Mouse (Mus musculus) CH12.LX (cell line): ENCODE measurements at regions not wholly inside any gene's neighbourhood (a gene's known extent, or its start where the extent isn't known, plus 50 kb on each side); places are given as distances from the start of the nearest gene placed in this dataset.

Source experiments
- DNase-seq: peaks from one replicate; pipeline ENCODE4 v3.0.0-alpha.2; 2013; ENCODE audit errors: extremely low read depth
- H3K27ac ChIP-seq: 2 replicates; pipeline ENCODE4 v1.5.1; 2012; ENCODE audit warnings: low read depth, mild to moderate bottlenecking, control low read depth, moderate library complexity; ENCODE audit not compliant: insufficient read depth
- H3K27me3 ChIP-seq: replicated peaks from 2 replicates; pipeline ENCODE3; 2012; ENCODE audit warnings: inconsistent platforms
- H3K36me3 ChIP-seq, 2 experiments: replicated peaks in 1 of 2; 2 replicates each; pipeline versions ENCODE3 to v1.6.1; 2012; ENCODE audit warnings: inconsistent platforms in 1 of 2, low read length in 1 of 2, mild to moderate bottlenecking in 1 of 2, mixed read lengths in 1 of 2, moderate library complexity in 1 of 2; ENCODE audit not compliant: control insufficient read depth in 1 of 2, insufficient read depth in 1 of 2
- H3K4me1 ChIP-seq, 2 experiments: 2 replicates each; pipeline ENCODE4 v1.6.1; 2012; ENCODE audit warnings: inconsistent platforms in 1 of 2, moderate library complexity in 1 of 2; ENCODE audit not compliant: insufficient read depth in 2 of 2, control insufficient read depth in 1 of 2
- H3K4me2 ChIP-seq: 2 replicates; pipeline ENCODE4 v1.6.1; 2012; ENCODE audit warnings: low read depth, mild to moderate bottlenecking, control low read depth; ENCODE audit not compliant: poor library complexity, insufficient read depth, severe bottlenecking
- H3K4me3 ChIP-seq, 3 experiments: fragments of 150-350 bp in 1 of 3; sonication (generic) in 1 of 3; replicated peaks in 1 of 3; 2 replicates each; pipeline versions ENCODE3 to v1.5.1; 2011 to 2012; ENCODE audit warnings: low read depth in 2 of 3, low read length in 2 of 3, mild to moderate bottlenecking in 2 of 3, moderate library complexity in 2 of 3, control low read depth in 1 of 3, improper control_type of control experiment in 1 of 3, inconsistent platforms in 1 of 3, mixed read lengths in 1 of 3; ENCODE audit not compliant: poor library complexity in 1 of 3
- H3K79me2 ChIP-seq: replicated peaks from 2 replicates; pipeline ENCODE4 v1.6.1; 2012; ENCODE audit warnings: mild to moderate bottlenecking, moderate library complexity; ENCODE audit not compliant: control insufficient read depth, poor library complexity, insufficient read depth, severe bottlenecking; ENCODE audit errors: extremely low read depth
- H3K9ac ChIP-seq: 2 replicates; pipeline ENCODE4 v1.6.1; 2012; ENCODE audit warnings: low read depth, mild to moderate bottlenecking, control low read depth, moderate library complexity; ENCODE audit not compliant: insufficient read depth
- H3K9me3 ChIP-seq: replicated peaks from 2 replicates; pipeline ENCODE3; 2012; ENCODE audit warnings: low read length, inconsistent platforms, mixed read lengths
- CTCF ChIP-seq, 2 experiments: IDR thresholded peaks in 1 of 2; conservative IDR thresholded peaks in 1 of 2; 2 replicates each; pipeline ENCODE4 v1.5.1; 2011 to 2012; ENCODE audit warnings: low read depth in 2 of 2, low read length in 2 of 2, improper control_type of control experiment in 1 of 2, inconsistent platforms in 1 of 2, mild to moderate bottlenecking in 1 of 2, moderate library complexity in 1 of 2
- ELF1 ChIP-seq: IDR thresholded peaks from 2 replicates; pipeline ENCODE4 v1.6.1; 2014; ENCODE audit warnings: low read depth, mild to moderate bottlenecking, inconsistent platforms, low read length, improper control_type of control experiment
- HCFC1 ChIP-seq: IDR thresholded peaks from 2 replicates; pipeline ENCODE4 v1.6.1; 2012; ENCODE audit warnings: low read depth, mild to moderate bottlenecking, inconsistent platforms, low read length, improper control_type of control experiment
- JUN ChIP-seq: IDR thresholded peaks from 2 replicates; pipeline ENCODE4 v1.6.1; 2011; ENCODE audit warnings: low read depth, mild to moderate bottlenecking, low read length, improper control_type of control experiment, moderate library complexity; ENCODE audit not compliant: insufficient read depth
- JUND ChIP-seq: conservative IDR thresholded peaks from 2 replicates; pipeline ENCODE4 v1.6.1; 2011; ENCODE audit warnings: low read depth, low read length, improper control_type of control experiment
- MAX ChIP-seq: IDR thresholded peaks from 2 replicates; pipeline ENCODE4 v1.6.1; 2011; ENCODE audit warnings: low read length, improper control_type of control experiment
- MAZ ChIP-seq: IDR thresholded peaks from 2 replicates; pipeline ENCODE4 v1.6.1; 2012; ENCODE audit warnings: low read depth, mild to moderate bottlenecking, inconsistent platforms, low read length, improper control_type of control experiment, moderate library complexity
- NRF1 ChIP-seq: IDR thresholded peaks from 2 replicates; pipeline ENCODE4 v1.6.1; 2014; ENCODE audit warnings: low read depth, mild to moderate bottlenecking, inconsistent platforms, low read length, improper control_type of control experiment, moderate library complexity
- PAX5 ChIP-seq: IDR thresholded peaks from 2 replicates; pipeline ENCODE4 v1.6.1; 2012; ENCODE audit warnings: low read length, inconsistent platforms, mixed read lengths
- POLR2AphosphoS2 ChIP-seq: IDR thresholded peaks from 2 replicates; pipeline ENCODE4 v1.6.1; 2011; ENCODE audit warnings: low read depth, low read length, improper control_type of control experiment
- RAD21 ChIP-seq: IDR thresholded peaks from 2 replicates; pipeline ENCODE4 v1.6.1; 2011; ENCODE audit warnings: low read depth, mild to moderate bottlenecking, low read length, improper control_type of control experiment, moderate library complexity
- RCOR1 ChIP-seq: conservative IDR thresholded peaks from 2 replicates; pipeline ENCODE4 v1.6.1; 2012; ENCODE audit warnings: low read depth, mild to moderate bottlenecking, inconsistent platforms, low read length, improper control_type of control experiment
- TCF12 ChIP-seq: IDR thresholded peaks from 2 replicates; pipeline ENCODE4 v1.6.1; 2014; ENCODE audit warnings: low read depth, mild to moderate bottlenecking, inconsistent platforms, low read length, improper control_type of control experiment
- UBTF ChIP-seq: IDR thresholded peaks from 2 replicates; pipeline ENCODE4 v1.6.1; 2012; ENCODE audit warnings: low read depth, mild to moderate bottlenecking, inconsistent platforms, low read length, improper control_type of control experiment, moderate library complexity
- USF2 ChIP-seq: conservative IDR thresholded peaks from 2 replicates; pipeline ENCODE4 v1.6.1; 2011; ENCODE audit warnings: low read depth, low read length, improper control_type of control experiment
- ZC3H11A ChIP-seq: IDR thresholded peaks from 2 replicates; pipeline ENCODE4 v1.6.1; 2012; ENCODE audit warnings: low read depth, mild to moderate bottlenecking, inconsistent platforms, low read length, improper control_type of control experiment
- dilution Hi-C: fragments of 300-500 bp; cut with MboI; formaldehyde crosslinking; loops from 2 replicates; pipeline ENCODE4 v1.14.3; 2020; ENCODE audit warnings: low sequenced_read_pairs; ENCODE audit not compliant: extremely low pct_unique_long_range_greater_than_20kb, extremely low pct_ligation_motif_present
- in situ Hi-C: fragments of 300-500 bp; cut with MboI; formaldehyde crosslinking; loops from 3 replicates; pipeline ENCODE4 v1.14.3; 2019; ENCODE audit warnings: low sequenced_read_pairs, low pct_ligation_motif_present, low pct_unique_long_range_greater_than_20kb, mixed read lengths

DNA sequence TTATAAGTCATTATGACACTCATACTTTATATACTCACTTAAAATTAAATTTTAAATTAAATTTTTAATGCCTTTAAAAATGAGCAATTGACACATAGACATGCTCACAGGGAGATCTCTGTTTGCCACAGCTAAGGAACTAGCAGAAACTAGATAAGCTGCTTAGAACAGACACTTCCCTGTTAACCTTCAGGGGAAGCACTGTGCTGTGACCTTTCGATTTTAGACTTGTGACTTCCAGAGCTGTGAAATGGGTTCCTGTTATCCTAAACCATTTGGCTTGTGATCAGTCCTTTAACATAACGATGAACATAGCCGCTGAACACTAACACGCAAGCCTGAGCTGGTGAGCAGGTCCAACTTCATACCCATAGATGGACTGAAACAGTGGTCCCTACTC is 68.4 kb upstream of the Zcchc2 start:
- Histone ChIP-seq H3K27ac (no peak overlapping the region), H3K4me1 (peaks cover 0 to 14% of the 10 kb centered on the region in 2 experiments; a peak in 2 of 4 replicates), H3K4me2 (no peak overlapping the region), H3K4me3 (no peak overlapping the region), H3K27me3 (no peaks in the 10 kb centered on the region), H3K36me3 (no peaks in the 10 kb centered on the region), H3K9ac (no peak overlapping the region), H3K9me3 (no peaks in the 10 kb centered on the region), H3K79me2 (no peaks in the 10 kb centered on the region)
- in situ Hi-C loops: no loop called here
- no peak for DNase-seq
- dilution Hi-C loops: no loop called here
- no peak for TF ChIP-seq ELF1
- TF ChIP-seq JUN: no peak
- TF ChIP-seq JUND: no peak

DNA sequence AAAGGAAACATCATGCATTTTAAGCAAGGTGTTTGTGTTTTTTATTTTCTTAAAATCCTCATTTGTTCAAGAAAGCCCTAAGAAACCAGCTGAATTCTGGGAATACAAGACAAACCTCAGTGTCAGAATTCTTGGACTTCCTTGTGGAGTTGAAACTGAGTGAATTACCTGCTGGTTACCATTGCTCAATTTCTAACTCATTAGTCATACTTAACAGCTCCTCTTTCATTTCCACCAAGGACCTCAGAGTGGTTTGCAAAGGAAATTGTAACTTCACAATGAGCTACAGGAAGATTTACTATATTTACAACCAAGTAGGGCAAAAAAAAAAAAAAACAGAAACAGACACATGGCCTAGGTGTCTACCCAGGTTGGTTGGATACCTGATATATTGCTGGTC is 67.6 kb upstream of the Zcchc2 start:
- H3K4me1 ChIP-seq: peaks cover 0 to 14% of the 10 kb centered on the region in 2 experiments; a peak in 2 of 4 replicates
- no peak for DNase-seq
- in situ Hi-C loops: no loop called here
- no peak overlapping the region for H3K4me2 ChIP-seq
- no peak overlapping the region for H3K27ac ChIP-seq
- no peaks in the 10 kb centered on the region for H3K27me3 ChIP-seq
- TF ChIP-seq RAD21 (no peak), HCFC1 (no peak), MAX (no peak), USF2 (no peak), RCOR1 (no peak), JUND (no peak), NRF1 (no peak), MAZ (no peak), PAX5 (no peak), CTCF (conservative IDR thresholded peaks at IDR 0.05 in 1 of 2, IDR thresholded peaks at IDR 0.05 in 1 of 2; ENCODE audit: low read depth in 2 of 2, low read length in 2 of 2) (no peak), TCF12 (no peak), UBTF (no peak), POLR2AphosphoS2 (no peak), JUN (no peak), ZC3H11A (no peak)
- H3K9ac ChIP-seq: no peak overlapping the region
- no peak overlapping the region for H3K4me3 ChIP-seq
- H3K36me3 ChIP-seq: no peaks in the 10 kb centered on the region
- H3K9me3 ChIP-seq: no peaks in the 10 kb centered on the region
- dilution Hi-C loops: no loop called here
- no peaks in the 10 kb centered on the region for H3K79me2 ChIP-seq
